Mouse (Mus musculus) midbrain, embryonic 15.5 days (tissue): ENCODE measurements around the gene Ifne. TPM values are rescaled to one million over a fixed set of nuclear protein-coding genes. Genes with fewer than 3 reads are reported as not detected.

Experiments
- ATAC-seq: fragments of 200-750 bp; cut with Nextera tagmentation; replicated peaks from 2 replicates; pipeline ENCODE4 v1.8.0; 2017; ENCODE audit warnings: moderate TSS enrichment
- H3K27ac ChIP-seq: fragments of 300-500 bp; sonication (generic); 2 replicates; pipeline ENCODE4 v1.5.1; 2015; ENCODE audit warnings: mild to moderate bottlenecking, inconsistent platforms
- H3K27me3 ChIP-seq: fragments of 300-500 bp; sonication (generic); replicated peaks from 2 replicates; pipeline ENCODE4 v1.6.1; 2015; ENCODE audit warnings: inconsistent platforms
- H3K36me3 ChIP-seq: fragments of 300-500 bp; sonication (generic); replicated peaks from 2 replicates; pipeline ENCODE4 v1.6.1; 2015; ENCODE audit warnings: inconsistent platforms
- H3K4me1 ChIP-seq: fragments of 300-500 bp; sonication (generic); 2 replicates; pipeline ENCODE4 v1.6.1; 2015; ENCODE audit warnings: inconsistent platforms
- H3K4me2 ChIP-seq: fragments of 300-500 bp; sonication (generic); 2 replicates; pipeline ENCODE4 v1.6.1; 2015; ENCODE audit warnings: inconsistent platforms, mild to moderate bottlenecking, moderate library complexity
- H3K4me3 ChIP-seq: fragments of 300-500 bp; sonication (generic); 2 replicates; pipeline ENCODE4 v1.5.1; 2015; ENCODE audit warnings: mild to moderate bottlenecking, inconsistent platforms
- H3K9ac ChIP-seq: fragments of 300-500 bp; sonication (generic); 2 replicates; pipeline ENCODE4 v1.6.1; 2015; ENCODE audit warnings: mild to moderate bottlenecking, inconsistent platforms
- H3K9me3 ChIP-seq: fragments of 300-500 bp; sonication (generic); 2 replicates; pipeline ENCODE4 v1.6.1; 2016; ENCODE audit warnings: inconsistent platforms
- WGBS: fragments of 180-500 bp; shearing (Covaris S2); methylation state at CpG from one replicate; pipeline ENCODE4 v1.1.7; 2015; ENCODE audit warnings: mixed read lengths; 5-methylcytosine and 5-hydroxymethylcytosine counted together
- polyA plus RNA-seq: library from polyadenylated mRNA; unstranded; fragments of >200 nt; fragmentation: Nextera tagmentation; extraction: Ambion mirVana; gene quantifications from 2 replicates; pipeline ENCODE4 v1.2.1, GENCODE M21; 2015

Ifne gene
- polyA plus RNA-seq, result not detected in 2 replicates

- no peaks in the 10 kb centered on the region for H3K36me3 ChIP-seq
- no peak within 1 kb of the TSS for H3K4me2 ChIP-seq
- 90% methylated on average over 8 of the region's 8 CpGs for WGBS
- H3K9ac ChIP-seq, result no peak within 1 kb of the TSS
- no peaks in the 10 kb centered on the region for H3K9me3 ChIP-seq
- H3K27me3 ChIP-seq, result no peaks in the 10 kb centered on the region
- H3K4me3 ChIP-seq, result no peak within 1 kb of the TSS
- no peak within 1 kb of the TSS for H3K27ac ChIP-seq
- no peaks in the 10 kb centered on the region for H3K4me1 ChIP-seq
- ATAC-seq, result no peak
Measured at GRCm38 (mm10) chr4:88880101-88880500, at the start of gene Ifne. Gene Ifne, minus strand, starts transcription at chr4:88880201.

GRCm38 (mm10) chr4:88928341-88929102, 48.5 kb upstream of the Ifne start:
- Histone ChIP-seq H3K9me3 (no peaks in the 10 kb centered on the region), H3K4me3 (no peak overlapping the region), H3K27ac (no peak overlapping the region), H3K4me1 (no peaks in the 10 kb centered on the region), H3K27me3 (no peaks in the 10 kb centered on the region), H3K36me3 (no peaks in the 10 kb centered on the region), H3K4me2 (no peak overlapping the region), H3K9ac (no peak overlapping the region)
- no peak for ATAC-seq
- 89% methylated on average over 4 of the region's 4 CpGs for WGBS

GRCm38 (mm10) chr4:88927850-88928249, 47.8 kb upstream of the Ifne start:
- Histone ChIP-seq H3K27me3 (no peaks in the 10 kb centered on the region), H3K4me1 (no peaks in the 10 kb centered on the region), H3K4me2 (no peak overlapping the region), H3K27ac (no peak overlapping the region), H3K36me3 (no peaks in the 10 kb centered on the region), H3K9ac (no peak overlapping the region), H3K9me3 (no peaks in the 10 kb centered on the region), H3K4me3 (no peak overlapping the region)
- WGBS, result 85% methylated on average over 2 of the region's 2 CpGs
- ATAC-seq, result no peak

GRCm38 (mm10) chr4:88926637-88927036, 46.6 kb upstream of the Ifne start:
- H3K9ac ChIP-seq, result no peak overlapping the region
- no peaks in the 10 kb centered on the region for H3K4me1 ChIP-seq
- H3K9me3 ChIP-seq, result no peaks in the 10 kb centered on the region
- H3K4me2 ChIP-seq, result no peak overlapping the region
- WGBS, result 88% methylated on average over 1 of the region's 1 CpGs
- no peaks in the 10 kb centered on the region for H3K27me3 ChIP-seq
- no peak overlapping the region for H3K4me3 ChIP-seq
- ATAC-seq, result no peak
- no peaks in the 10 kb centered on the region for H3K36me3 ChIP-seq
- no peak overlapping the region for H3K27ac ChIP-seq

- no peaks in the 10 kb centered on the region for H3K9me3 ChIP-seq
- no peak overlapping the region for H3K4me2 ChIP-seq
- H3K4me1 ChIP-seq, result no peaks in the 10 kb centered on the region
- H3K36me3 ChIP-seq, result no peaks in the 10 kb centered on the region
- H3K9ac ChIP-seq, result no peak overlapping the region
- 94% methylated on average over 1 of the region's 1 CpGs for WGBS
- no peaks in the 10 kb centered on the region for H3K27me3 ChIP-seq
- ATAC-seq, result no peak
- no peak overlapping the region for H3K27ac ChIP-seq
- H3K4me3 ChIP-seq, result no peak overlapping the region
Measured at GRCm38 (mm10) chr4:88926082-88926481, 46.1 kb upstream of the Ifne start.

GRCm38 (mm10) chr4:88925456-88925855, 45.5 kb upstream of the Ifne start:
- no peak overlapping the region for H3K9ac ChIP-seq
- H3K4me3 ChIP-seq, result no peak overlapping the region
- H3K27me3 ChIP-seq, result no peaks in the 10 kb centered on the region
- no peaks in the 10 kb centered on the region for H3K4me1 ChIP-seq
- no peaks in the 10 kb centered on the region for H3K9me3 ChIP-seq
- 91% methylated on average over 2 of the region's 2 CpGs for WGBS
- no peak for ATAC-seq
- no peaks in the 10 kb centered on the region for H3K36me3 ChIP-seq
- no peak overlapping the region for H3K27ac ChIP-seq
- no peak overlapping the region for H3K4me2 ChIP-seq

- H3K27me3 ChIP-seq, result no peaks in the 10 kb centered on the region
- H3K9ac ChIP-seq, result no peak overlapping the region
- WGBS, result 95% methylated on average over 5 of the region's 5 CpGs
- no peaks in the 10 kb centered on the region for H3K36me3 ChIP-seq
- no peak for ATAC-seq
- no peaks in the 10 kb centered on the region for H3K4me1 ChIP-seq
- no peak overlapping the region for H3K4me2 ChIP-seq
- H3K27ac ChIP-seq, result no peak overlapping the region
- H3K9me3 ChIP-seq, result no peaks in the 10 kb centered on the region
- H3K4me3 ChIP-seq, result no peak overlapping the region
Measured at GRCm38 (mm10) chr4:88921280-88921679, 41.3 kb upstream of the Ifne start.

- Histone ChIP-seq H3K4me3 (no peak overlapping the region), H3K36me3 (no peaks in the 10 kb centered on the region), H3K4me1 (no peaks in the 10 kb centered on the region), H3K9ac (no peak overlapping the region), H3K27ac (no peak overlapping the region), H3K9me3 (no peaks in the 10 kb centered on the region), H3K27me3 (no peaks in the 10 kb centered on the region), H3K4me2 (no peak overlapping the region)
- ATAC-seq, result no peak
- 93% methylated on average over 5 of the region's 5 CpGs for WGBS
Measured at GRCm38 (mm10) chr4:88917770-88918460, 37.9 kb upstream of the Ifne start.

- ATAC-seq, result no peak
- no peak overlapping the region for H3K27ac ChIP-seq
- no peaks in the 10 kb centered on the region for H3K36me3 ChIP-seq
- H3K4me3 ChIP-seq, result no peak overlapping the region
- H3K9me3 ChIP-seq, result no peaks in the 10 kb centered on the region
- H3K27me3 ChIP-seq, result no peaks in the 10 kb centered on the region
- no peaks in the 10 kb centered on the region for H3K4me1 ChIP-seq
- H3K4me2 ChIP-seq, result no peak overlapping the region
- H3K9ac ChIP-seq, result no peak overlapping the region
- WGBS, result 87% methylated on average over 4 of the region's 4 CpGs
Measured at GRCm38 (mm10) chr4:88916306-88916705, 36.3 kb upstream of the Ifne start.

- no peak overlapping the region for H3K9ac ChIP-seq
- no peaks in the 10 kb centered on the region for H3K27me3 ChIP-seq
- H3K9me3 ChIP-seq, result no peaks in the 10 kb centered on the region
- H3K27ac ChIP-seq, result no peak overlapping the region
- H3K4me1 ChIP-seq, result no peaks in the 10 kb centered on the region
- WGBS, result 85% methylated on average over 1 of the region's 1 CpGs
- no peaks in the 10 kb centered on the region for H3K36me3 ChIP-seq
- H3K4me3 ChIP-seq, result no peak overlapping the region
- ATAC-seq, result no peak
- no peak overlapping the region for H3K4me2 ChIP-seq
Measured at GRCm38 (mm10) chr4:88913984-88914383, 34.0 kb upstream of the Ifne start.

- Histone ChIP-seq H3K9ac (no peak overlapping the region), H3K36me3 (no peaks in the 10 kb centered on the region), H3K27me3 (no peaks in the 10 kb centered on the region), H3K4me1 (no peaks in the 10 kb centered on the region), H3K27ac (no peak overlapping the region), H3K9me3 (no peaks in the 10 kb centered on the region), H3K4me3 (no peak overlapping the region), H3K4me2 (no peak overlapping the region)
- WGBS, result 89% methylated on average over 2 of the region's 2 CpGs
- no peak for ATAC-seq
Measured at GRCm38 (mm10) chr4:88912882-88913281, 32.9 kb upstream of the Ifne start.

GRCm38 (mm10) chr4:88912187-88912586, 32.2 kb upstream of the Ifne start:
- no peaks in the 10 kb centered on the region for H3K4me1 ChIP-seq
- no peaks in the 10 kb centered on the region for H3K36me3 ChIP-seq
- H3K4me3 ChIP-seq, result no peak overlapping the region
- no peaks in the 10 kb centered on the region for H3K27me3 ChIP-seq
- no peak overlapping the region for H3K4me2 ChIP-seq
- ATAC-seq, result no peak
- H3K9me3 ChIP-seq, result no peaks in the 10 kb centered on the region
- no peak overlapping the region for H3K27ac ChIP-seq
- 78% methylated on average over 9 of the region's 9 CpGs for WGBS
- H3K9ac ChIP-seq, result no peak overlapping the region
